Mouse (Mus musculus) right cerebral cortex, postnatal 25 days (tissue): Measurements from ENCODE around the gene Mprip.
A peak's percentile ranks its signal among the peaks of the same experiment; 100 is the strongest.
"Not testable (repeated sequence)": the region's sequence is repeated elsewhere in the genome, so short reads cannot be mapped to it uniquely, and the experiment has no call there.

Source experiments
- DNase-seq: peaks from one replicate; pipeline ENCODE4 v3.0.0; 2022

Mprip gene

DNA sequence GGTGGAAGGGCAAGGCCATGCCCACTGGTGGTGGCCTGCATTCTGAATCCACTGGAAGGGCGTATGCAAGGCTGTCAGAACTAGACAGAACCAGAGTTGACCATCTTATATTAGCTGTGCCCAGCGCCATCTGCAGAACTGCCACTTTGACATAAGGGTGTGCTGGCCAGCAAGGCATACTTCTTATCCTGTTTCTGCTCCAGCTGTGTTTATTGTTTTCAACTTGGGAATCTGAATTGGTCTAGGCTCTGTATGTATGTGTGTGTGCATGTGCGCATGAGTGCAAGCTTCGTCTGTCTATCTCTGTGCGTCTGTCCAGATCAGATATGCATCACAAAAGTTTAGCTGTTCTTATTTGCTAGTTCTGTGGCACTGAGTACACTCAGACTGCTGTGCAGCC is 58.1 kb downstream of the Mprip start:
- DNase-seq: no peak

- DNase-seq: no peak
These were observed 60.3 kb downstream of the Mprip start for GRCm38 (mm10) chr11:59721385-59721784.

DNA sequence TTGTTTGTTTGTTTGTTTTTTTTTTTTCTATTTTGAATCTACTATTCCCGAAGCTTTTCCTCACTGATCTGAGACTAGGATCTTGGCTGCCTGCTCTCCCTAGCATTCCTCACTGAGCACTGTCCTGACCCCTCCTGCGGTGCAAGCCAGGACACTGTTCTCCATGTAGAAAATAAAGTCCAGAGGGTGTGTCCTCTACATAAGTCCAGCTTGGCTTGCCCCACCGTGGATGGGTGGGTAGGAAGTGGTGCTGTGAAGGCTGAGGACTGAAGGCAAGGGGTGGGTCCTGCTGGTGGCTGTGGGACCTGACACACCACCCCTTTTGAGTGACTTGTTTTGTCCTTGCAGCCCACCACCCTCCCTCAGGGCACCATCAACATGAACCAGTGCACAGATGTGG is 66.1 kb downstream of the Mprip start:
- no peak for DNase-seq

DNA sequence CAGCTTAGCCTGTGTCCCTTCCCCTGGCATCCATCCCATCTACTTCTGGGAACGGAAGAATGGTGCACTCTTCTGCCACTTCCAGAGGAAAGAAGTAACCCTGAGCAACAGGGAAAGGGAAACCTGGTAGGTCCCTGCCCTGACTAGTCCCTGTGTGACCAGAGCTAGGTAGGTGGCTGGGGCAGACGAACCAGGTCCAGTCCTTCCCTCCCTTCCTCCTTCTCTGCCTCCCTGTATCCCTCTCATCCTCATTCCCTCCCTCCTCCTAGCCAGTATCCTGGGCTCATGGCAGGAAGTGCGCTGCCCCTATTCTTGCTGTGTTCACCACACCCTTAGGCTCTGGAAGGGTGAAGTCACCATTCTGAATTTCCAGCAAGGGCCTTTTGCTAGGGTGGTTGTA is 70.7 kb downstream of the Mprip start:
- no peak for DNase-seq

DNA sequence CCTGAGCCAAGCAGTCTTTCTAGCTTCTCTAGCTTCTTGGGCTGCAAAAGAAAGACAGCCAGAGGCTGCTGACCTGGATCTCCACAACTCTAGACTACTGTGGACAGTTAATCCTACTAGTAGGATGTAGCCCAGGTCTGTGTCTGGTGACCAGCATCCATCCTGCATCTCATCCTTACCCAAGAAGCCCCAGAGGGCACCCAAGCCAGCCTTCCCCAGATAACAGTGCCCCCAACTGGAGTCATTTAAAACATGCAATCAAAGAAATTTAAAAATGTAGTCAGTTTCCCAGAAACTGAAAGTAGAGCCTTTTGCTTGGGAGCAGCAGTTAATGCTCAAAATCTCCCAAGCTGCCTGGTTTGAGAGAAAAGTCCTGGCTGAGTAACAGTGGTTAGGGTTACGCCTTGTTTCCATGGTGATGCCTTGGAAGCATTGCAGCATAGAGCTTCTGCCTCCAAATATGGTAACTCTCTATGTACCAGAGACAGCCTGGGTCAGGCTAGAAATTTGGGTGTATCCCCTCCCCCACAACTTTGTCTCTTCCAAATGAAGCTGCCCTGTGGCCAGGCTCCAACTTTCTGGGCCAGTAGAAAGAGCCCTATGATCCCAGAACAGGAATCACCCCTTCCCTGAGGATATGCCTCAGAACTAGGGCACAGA is 71.4 kb downstream of the Mprip start:
- peak; percentile 30 for DNase-seq

GRCm38 (mm10) chr11:59733600-59733999 is 72.5 kb downstream of the Mprip start:
- DNase-seq: not testable (repeated sequence)

DNA sequence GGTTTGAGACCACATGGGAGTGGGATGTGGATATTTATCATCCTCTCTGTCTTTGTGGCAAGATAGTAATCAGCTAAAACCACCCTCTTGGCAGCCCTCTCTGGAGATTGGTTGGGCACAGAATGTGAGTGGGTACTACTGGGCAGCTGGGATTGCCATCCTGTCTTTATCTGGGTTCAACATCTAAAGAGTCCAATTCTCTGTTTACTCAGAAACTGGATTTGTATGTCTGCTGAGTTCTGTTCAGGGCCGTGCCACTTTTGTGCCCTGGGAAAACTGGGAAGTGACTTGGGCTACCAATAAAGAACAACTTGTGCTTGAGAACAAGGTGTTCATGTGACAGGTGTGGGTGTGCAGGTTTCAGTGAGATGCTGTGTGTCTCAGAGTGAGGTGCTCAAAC is 73.2 kb downstream of the Mprip start:
- DNase-seq: no peak

DNA sequence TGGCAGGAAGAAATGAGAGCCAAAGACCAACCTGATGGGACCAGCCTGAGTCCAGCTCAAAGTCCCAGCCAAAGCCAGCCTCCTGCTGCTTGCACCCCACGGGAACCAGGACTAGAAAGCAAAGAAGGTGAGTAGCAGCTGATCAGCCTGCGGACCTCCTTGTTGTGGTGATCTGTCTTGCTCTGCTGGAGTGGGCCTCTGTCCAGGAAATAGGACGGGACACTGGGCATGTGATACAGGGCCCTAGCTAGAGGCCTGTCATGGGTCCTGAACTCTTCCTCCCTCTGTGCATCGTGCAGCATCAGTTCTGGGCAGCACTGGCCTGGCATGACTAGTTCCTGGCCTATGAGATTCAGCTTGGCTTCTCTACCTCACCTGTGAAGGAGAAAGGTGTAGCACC is 74.8 kb downstream of the Mprip start:
- DNase-seq: not testable (repeated sequence)

DNA sequence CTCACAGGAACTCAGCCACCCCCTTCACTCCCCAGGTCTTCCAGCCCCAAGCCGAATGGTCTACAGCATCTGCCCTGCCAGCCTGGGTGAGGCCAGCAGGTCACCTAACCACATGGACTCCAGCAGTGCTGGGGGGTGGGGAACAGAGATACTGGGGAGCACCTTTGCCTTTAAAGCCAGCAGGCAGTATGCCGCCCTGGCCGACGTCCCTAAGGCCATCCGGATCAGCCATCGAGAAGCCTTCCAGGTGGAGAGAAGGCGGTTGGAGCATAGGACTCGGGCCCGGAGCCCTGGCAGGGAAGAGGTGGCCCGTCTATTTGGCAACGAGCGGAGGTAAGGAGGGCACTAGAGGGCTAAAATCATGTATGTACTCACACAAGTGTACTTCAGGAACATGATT is 76.1 kb downstream of the Mprip start:
- no peak for DNase-seq

DNA sequence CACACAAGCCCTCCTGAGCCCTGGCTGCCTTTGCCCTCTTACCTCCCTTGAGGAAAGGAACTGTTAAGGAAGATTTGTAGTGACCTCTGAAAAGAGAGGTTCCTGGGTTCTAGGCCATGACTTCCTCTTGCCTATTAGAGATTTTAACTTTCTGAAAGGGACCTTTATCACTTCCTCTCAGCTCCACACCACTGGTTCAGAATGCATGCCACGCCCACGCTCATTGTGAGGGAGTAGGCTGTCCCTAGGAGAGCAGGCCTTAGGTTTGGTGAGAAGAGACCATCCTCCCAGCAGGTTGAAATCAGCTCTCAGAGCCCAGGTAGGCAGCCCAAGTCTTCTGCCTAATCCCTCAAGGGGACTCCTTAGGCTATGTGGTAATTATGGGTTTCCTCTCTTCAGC is 78.9 kb downstream of the Mprip start:
- DNase-seq: no peak

DNA sequence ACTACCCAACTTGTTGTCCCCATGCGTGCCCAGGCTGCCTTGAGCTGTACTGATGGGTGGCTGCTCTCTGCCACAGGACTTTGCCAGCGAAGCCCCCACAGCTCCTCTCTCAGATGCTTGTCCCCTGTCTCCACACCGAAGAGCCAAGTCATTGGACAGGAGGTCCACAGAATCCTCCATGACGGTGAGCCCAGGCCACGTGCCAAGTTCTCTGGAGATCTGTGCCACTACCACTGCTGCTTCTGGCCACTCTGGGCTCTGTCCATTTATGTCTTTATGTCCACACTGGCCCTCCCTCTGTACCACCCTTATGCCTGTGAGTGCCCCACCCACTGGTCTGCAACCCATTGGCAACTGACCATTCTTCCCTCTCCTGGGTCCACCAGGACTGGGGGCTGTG is 80.8 kb downstream of the Mprip start:
- DNase-seq: no peak

GRCm38 (mm10) chr11:59743307-59743706 is 82.2 kb downstream of the Mprip start:
- no peak for DNase-seq

- no peak for DNase-seq
These were observed 82.6 kb downstream of the Mprip start for GRCm38 (mm10) chr11:59743712-59744111.

- DNase-seq: no peak
These were observed 83.3 kb downstream of the Mprip start for GRCm38 (mm10) chr11:59744374-59744773.

DNA sequence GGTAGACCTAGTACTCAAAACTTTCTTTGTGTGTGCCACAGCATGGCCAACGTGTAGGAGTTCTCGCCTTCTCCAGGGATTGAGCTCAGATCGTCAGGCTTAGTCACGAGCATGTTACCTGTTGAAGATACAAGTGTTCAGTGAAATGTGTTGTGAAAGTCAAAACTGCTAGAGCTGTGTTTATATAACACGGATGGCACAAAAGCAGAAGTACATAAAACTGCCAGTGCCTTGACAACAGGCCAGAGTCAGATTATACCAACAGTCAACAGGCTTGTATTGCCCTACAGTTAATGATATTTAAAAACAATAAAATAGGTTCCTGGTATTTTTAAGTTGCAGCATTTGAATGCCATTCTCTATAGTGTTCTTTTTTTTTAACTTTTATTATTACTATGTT is 84.7 kb downstream of the Mprip start:
- DNase-seq: no peak

- DNase-seq: no peak
These were observed 85.5 kb downstream of the Mprip start for GRCm38 (mm10) chr11:59746614-59747013.

DNA sequence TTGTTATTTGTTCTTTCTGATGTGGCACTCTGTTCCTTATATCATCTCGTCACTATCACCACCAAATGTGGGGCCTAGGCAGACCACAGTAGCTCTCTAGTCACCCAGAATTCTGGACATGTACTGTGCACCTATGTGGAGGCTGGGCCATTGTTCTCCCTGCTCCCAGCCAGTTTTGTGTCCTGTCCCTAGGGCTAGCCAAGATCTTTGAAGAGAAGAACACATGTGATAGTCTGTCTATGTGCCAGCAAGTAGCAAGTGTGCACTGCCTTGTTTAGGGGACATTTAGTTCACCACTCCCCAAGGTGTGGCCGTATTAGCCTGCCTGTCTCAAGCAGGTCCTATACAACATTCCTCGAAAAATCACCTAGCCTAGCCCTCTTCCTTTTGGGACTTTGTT is 87.9 kb downstream of the Mprip start:
- no peak for DNase-seq

GRCm38 (mm10) chr11:59754504-59754903 is 93.4 kb downstream of the Mprip start:
- DNase-seq: no peak

DNA sequence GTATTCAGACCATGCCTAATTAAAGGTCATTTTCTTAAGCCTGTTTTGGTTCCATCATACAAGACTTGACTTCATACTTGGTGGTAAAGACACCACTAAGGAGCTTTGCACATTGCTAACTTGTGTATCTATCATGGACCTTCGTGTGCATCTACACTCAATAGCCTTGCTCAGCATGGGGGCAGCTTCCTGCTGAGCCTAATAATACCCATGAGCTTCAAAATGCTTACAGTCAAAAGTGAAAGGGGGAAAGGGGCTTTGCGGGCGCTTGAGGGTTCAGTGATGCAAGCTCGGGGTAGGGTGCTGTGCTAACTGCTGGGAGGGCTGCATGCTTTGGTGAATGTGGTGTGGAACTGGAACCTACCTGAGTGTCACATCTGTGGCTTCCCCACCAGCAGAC is 95.2 kb downstream of the Mprip start:
- no peak for DNase-seq

DNA sequence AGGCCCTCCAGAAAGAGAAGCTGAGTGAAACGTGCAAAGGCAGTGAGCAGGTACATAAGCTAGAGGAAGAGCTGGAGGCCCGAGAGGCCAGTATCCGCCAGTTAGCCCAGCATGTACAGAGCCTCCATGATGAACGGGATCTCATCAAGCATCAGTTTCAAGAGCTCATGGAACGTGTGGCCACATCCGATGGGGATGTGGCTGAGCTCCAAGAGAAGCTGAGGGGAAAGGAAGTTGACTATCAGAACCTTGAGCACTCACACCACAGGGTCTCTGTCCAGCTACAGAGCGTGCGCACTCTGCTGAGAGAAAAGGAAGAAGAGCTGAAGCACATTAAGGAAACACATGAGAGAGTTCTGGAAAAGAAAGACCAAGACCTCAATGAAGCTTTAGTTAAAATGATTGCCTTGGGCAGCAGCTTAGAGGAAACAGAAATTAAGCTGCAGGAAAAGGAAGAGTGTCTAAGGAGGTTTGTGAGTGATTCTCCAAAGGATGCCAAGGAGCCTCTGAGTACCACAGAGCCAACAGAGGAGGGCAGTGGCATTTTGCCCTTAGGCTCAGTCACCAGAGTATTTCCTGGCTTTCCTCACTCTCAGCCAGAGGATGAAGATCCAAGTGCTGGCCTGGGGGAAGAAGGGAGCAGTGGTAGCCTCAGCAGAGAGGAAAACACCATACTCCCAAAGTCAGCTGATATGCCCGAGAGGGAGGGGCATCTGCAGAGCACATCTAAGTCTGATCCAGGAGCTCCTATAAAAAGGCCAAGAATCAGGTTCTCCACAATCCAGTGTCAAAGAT is 97.3 kb downstream of the Mprip start:
- no peak for DNase-seq

GRCm38 (mm10) chr11:59759178-59759577 is 98.1 kb downstream of the Mprip start:
- DNase-seq: no peak

- no peak for DNase-seq
These were observed 98.5 kb downstream of the Mprip start for GRCm38 (mm10) chr11:59759626-59760025.

DNA sequence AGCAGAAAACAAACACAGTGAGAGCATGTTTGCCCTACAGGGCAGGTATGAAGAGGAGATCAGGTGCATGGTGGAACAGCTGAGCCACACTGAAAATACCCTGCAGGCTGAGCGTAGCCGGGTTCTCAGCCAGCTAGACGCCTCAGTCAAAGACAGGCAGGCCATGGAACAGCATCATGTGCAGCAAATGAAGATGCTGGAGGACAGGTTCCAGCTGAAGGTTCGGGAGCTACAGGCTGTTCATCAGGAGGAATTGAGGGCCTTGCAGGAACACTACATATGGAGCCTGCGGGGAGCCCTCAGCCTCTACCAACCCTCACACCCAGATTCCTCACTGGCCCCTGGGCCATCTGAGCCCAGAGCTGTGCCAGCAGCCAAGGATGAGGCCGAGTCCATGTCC is 99.7 kb downstream of the Mprip start:
- DNase-seq: no peak

GRCm38 (mm10) chr11:59769307-59769706 is 108.2 kb downstream of the Mprip start:
- no peak for DNase-seq

DNA sequence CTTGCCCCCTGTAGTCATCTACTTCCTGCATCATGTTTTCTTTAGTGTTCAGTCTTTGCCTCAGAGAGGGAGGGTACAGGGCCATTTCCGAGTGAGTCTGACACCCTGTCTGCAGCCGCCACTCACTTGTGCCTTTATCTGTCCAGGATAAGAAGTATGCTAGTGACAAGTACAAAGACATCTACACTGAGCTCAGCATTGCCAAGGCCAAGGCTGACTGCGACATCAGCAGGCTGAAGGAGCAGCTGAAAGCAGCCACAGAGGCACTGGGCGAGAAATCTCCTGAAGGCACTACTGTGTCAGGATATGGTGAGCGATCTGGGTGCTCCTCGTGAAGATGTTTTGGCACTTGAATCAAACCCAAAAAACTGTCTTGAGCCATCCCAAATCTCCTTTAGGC is 108.6 kb downstream of the Mprip start:
- DNase-seq: no peak
